Mouse (Mus musculus): ENCODE data around the gene Prkci. TPM values are rescaled to one million over a fixed set of nuclear protein-coding genes. Genes with fewer than 3 reads are reported as not detected.
A peak's percentile ranks its signal among the peaks of the same experiment; 100 is the strongest.

Prkci gene
- polyA plus RNA-seq, 1 experiment from 2014 or later = 37.7 TPM

DNA sequence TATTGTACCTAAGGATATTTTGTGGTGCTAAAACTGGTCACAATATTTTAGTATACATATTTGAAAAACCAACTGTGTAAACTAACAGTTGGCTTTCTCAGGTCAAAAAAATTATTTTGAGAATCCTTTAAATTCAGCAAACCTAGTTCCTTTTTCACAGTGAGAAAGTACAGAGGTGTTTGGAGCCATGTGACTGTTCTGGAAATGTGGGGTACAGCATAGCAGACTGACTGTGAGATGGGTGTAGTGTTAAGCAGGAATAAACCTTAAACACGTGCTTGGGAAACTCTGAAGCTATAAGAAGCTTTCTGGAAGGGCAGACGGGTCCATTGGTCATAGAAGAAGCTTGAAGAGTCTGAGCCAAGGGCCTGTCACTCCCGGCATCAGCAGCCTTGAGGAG, 38.1 kb downstream of the Prkci start:
- Histone ChIP-seq H3K4me1 (no peaks in the 10 kb centered on the region), H3K27me3 (ENCODE audit: low read depth, poor library complexity, severe bottlenecking) (no peaks in the 10 kb centered on the region), H3K9me3 (replicated peaks) (no peaks in the 10 kb centered on the region), H3K4me3 (no peak overlapping the region), H3K27ac (no peak overlapping the region), H3K36me3 (peaks cover 34% of the 10 kb centered on the region)
- DNase-seq (ENCODE audit: low spot score) = no peak
- WGBS = 84% methylated on average over 3 of the region's 3 CpGs

GRCm38 (mm10) chr3:31037851-31038250, 42.3 kb downstream of the Prkci start:
- H3K27ac ChIP-seq = no peak overlapping the region
- no peak overlapping the region for H3K4me3 ChIP-seq
- no peaks in the 10 kb centered on the region for H3K9me3 ChIP-seq (replicated peaks)
- peaks cover 56% of the 10 kb centered on the region for H3K36me3 ChIP-seq
- no peaks in the 10 kb centered on the region for H3K27me3 ChIP-seq (ENCODE audit: low read depth, poor library complexity, severe bottlenecking)
- WGBS = 95% methylated on average over 13 of the region's 13 CpGs
- no peaks in the 10 kb centered on the region for H3K4me1 ChIP-seq
- no peak for DNase-seq (ENCODE audit: low spot score)

GRCm38 (mm10) chr3:31038689-31039088, 43.1 kb downstream of the Prkci start:
- Histone ChIP-seq H3K27me3 (ENCODE audit: low read depth, poor library complexity, severe bottlenecking) (no peaks in the 10 kb centered on the region), H3K27ac (no peak overlapping the region), H3K4me1 (no peaks in the 10 kb centered on the region), H3K36me3 (peaks cover 59% of the 10 kb centered on the region), H3K4me3 (no peak overlapping the region), H3K9me3 (replicated peaks) (no peaks in the 10 kb centered on the region)
- 92% methylated on average over 10 of the region's 10 CpGs for WGBS
- DNase-seq (ENCODE audit: low spot score) = no peak

DNA sequence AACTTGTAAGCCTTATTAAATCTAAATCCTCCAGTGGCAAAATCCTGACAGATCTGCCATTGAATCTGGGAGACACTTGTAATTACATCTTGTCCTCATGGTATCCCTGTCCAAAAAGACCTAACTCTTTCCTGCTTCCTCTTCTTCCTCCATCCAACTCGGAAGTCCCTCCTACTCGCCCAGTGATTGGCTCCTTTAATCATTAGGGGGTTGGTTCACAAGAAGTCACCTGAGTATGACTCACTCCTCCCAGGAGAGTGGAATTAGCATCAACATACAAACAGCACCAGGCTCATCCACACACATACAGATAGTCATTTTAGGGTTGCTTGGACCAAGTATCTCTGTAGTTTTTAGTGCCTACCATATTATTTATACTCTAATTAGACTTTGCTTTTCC, 47.4 kb downstream of the Prkci start:
- peaks cover 61% of the 10 kb centered on the region for H3K36me3 ChIP-seq
- no peaks in the 10 kb centered on the region for H3K4me1 ChIP-seq
- H3K9me3 ChIP-seq (replicated peaks) = no peaks in the 10 kb centered on the region
- no peaks in the 10 kb centered on the region for H3K27me3 ChIP-seq (ENCODE audit: low read depth, poor library complexity, severe bottlenecking)
- WGBS = 82% methylated on average over 2 of the region's 2 CpGs
- no peak for DNase-seq (ENCODE audit: low spot score)
- no peak overlapping the region for H3K4me3 ChIP-seq
- H3K27ac ChIP-seq = no peak overlapping the region

DNA sequence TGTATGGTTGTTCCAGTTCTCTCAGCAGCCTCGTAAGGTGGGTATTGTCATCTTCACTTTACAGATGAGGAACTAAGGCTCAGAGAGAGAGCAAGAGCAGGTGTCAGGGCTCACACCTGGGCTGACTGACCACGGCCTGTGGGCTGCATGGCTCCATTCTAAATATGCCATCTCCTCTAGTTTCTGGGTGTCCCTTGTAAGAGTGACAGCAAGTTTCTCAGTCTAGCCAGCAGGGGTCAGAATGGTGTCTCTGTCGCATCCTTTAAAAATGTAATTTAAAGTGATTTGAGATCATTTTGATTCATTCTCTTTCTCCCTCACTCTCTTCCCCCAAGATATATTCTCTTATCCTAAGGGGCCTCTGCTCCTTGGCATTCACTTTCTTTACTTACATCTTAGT, 51.7 kb downstream of the Prkci start:
- H3K4me3 ChIP-seq = no peak overlapping the region
- no peaks in the 10 kb centered on the region for H3K9me3 ChIP-seq (replicated peaks)
- WGBS = 78% methylated on average over 3 of the region's 3 CpGs
- H3K4me1 ChIP-seq = no peaks in the 10 kb centered on the region
- no peak overlapping the region for H3K27ac ChIP-seq
- H3K36me3 ChIP-seq = peaks cover 63% of the 10 kb centered on the region
- no peak for DNase-seq (ENCODE audit: low spot score)
- no peaks in the 10 kb centered on the region for H3K27me3 ChIP-seq (ENCODE audit: low read depth, poor library complexity, severe bottlenecking)

- Histone ChIP-seq H3K27ac (no peak overlapping the region), H3K36me3 (peaks cover 47% of the 10 kb centered on the region), H3K4me3 (no peak overlapping the region), H3K27me3 (ENCODE audit: low read depth, poor library complexity, severe bottlenecking) (no peaks in the 10 kb centered on the region), H3K4me1 (no peaks in the 10 kb centered on the region), H3K9me3 (replicated peaks) (no peaks in the 10 kb centered on the region)
- DNase-seq (ENCODE audit: low spot score) = no peak
- WGBS = 92% methylated on average over 5 of the region's 5 CpGs
These were observed 53.5 kb downstream of the Prkci start for GRCm38 (mm10) chr3:31049087-31049486.

GRCm38 (mm10) chr3:31050375-31050774, 54.8 kb downstream of the Prkci start:
- no peak overlapping the region for H3K27ac ChIP-seq
- H3K4me3 ChIP-seq = no peak overlapping the region
- H3K27me3 ChIP-seq (ENCODE audit: low read depth, poor library complexity, severe bottlenecking) = no peaks in the 10 kb centered on the region
- no peaks in the 10 kb centered on the region for H3K9me3 ChIP-seq (replicated peaks)
- no peaks in the 10 kb centered on the region for H3K4me1 ChIP-seq
- WGBS = 89% methylated on average over 7 of the region's 7 CpGs
- no peak for DNase-seq (ENCODE audit: low spot score)
- H3K36me3 ChIP-seq = peaks cover 47% of the 10 kb centered on the region

GRCm38 (mm10) chr3:31051730-31052129, 56.2 kb downstream of the Prkci start:
- peaks cover 43% of the 10 kb centered on the region for H3K36me3 ChIP-seq
- no peaks in the 10 kb centered on the region for H3K27me3 ChIP-seq (ENCODE audit: low read depth, poor library complexity, severe bottlenecking)
- WGBS = 93% methylated on average over 9 of the region's 9 CpGs
- H3K27ac ChIP-seq = no peak overlapping the region
- H3K9me3 ChIP-seq (replicated peaks) = no peaks in the 10 kb centered on the region
- no peaks in the 10 kb centered on the region for H3K4me1 ChIP-seq
- DNase-seq (ENCODE audit: low spot score) = no peak
- no peak overlapping the region for H3K4me3 ChIP-seq

DNA sequence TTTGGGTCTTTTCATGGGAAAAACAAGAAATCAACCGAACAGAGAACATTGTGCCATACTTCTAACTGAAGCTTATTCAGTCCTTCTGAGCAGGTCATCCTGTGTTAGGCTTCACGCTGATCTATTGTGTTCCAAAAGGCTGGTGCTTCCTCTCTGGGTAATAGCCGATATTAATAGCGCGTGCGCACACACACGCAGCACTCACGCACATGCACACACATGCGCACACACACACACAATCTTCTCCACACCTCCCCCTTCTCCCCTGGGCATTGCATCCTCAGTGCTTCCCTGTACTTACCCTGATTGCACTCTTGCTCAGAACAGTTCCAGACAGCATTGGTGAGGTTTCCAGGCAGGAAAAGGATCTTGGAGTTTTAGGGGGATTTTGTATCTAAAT, 57.6 kb downstream of the Prkci start:
- no peak overlapping the region for H3K27ac ChIP-seq
- H3K36me3 ChIP-seq = peaks cover 33% of the 10 kb centered on the region
- H3K27me3 ChIP-seq (ENCODE audit: low read depth, poor library complexity, severe bottlenecking) = no peaks in the 10 kb centered on the region
- no peaks in the 10 kb centered on the region for H3K9me3 ChIP-seq (replicated peaks)
- no peaks in the 10 kb centered on the region for H3K4me1 ChIP-seq
- DNase-seq (ENCODE audit: low spot score) = no peak
- WGBS = 98% methylated on average over 9 of the region's 9 CpGs
- no peak overlapping the region for H3K4me3 ChIP-seq

DNA sequence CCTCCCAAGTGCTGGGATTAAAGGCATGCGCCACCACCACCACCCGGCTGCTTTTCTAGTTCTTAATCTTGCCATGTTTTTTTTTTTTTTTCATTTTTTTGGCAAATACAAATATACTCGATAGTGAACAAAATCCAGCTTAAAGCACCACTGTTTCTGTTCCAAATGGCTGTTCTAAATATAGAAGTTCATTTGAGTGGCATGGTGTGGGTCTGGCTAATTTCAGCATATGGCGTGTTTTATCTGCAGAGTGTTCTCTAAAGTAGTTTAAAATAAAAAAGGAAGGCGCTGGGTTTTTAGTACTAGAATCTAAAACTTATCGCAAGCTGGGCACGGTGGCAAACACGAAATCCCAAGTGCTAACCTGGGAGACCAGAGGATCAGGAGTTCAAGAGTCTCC, 59.3 kb downstream of the Prkci start:
- Histone ChIP-seq H3K4me3 (no peak overlapping the region), H3K9me3 (replicated peaks) (no peaks in the 10 kb centered on the region), H3K4me1 (no peaks in the 10 kb centered on the region), H3K27me3 (ENCODE audit: low read depth, poor library complexity, severe bottlenecking) (no peaks in the 10 kb centered on the region), H3K36me3 (peaks cover 19% of the 10 kb centered on the region), H3K27ac (no peak overlapping the region)
- WGBS = 96% methylated on average over 8 of the region's 8 CpGs
- DNase-seq (ENCODE audit: low spot score) = no peak

DNA sequence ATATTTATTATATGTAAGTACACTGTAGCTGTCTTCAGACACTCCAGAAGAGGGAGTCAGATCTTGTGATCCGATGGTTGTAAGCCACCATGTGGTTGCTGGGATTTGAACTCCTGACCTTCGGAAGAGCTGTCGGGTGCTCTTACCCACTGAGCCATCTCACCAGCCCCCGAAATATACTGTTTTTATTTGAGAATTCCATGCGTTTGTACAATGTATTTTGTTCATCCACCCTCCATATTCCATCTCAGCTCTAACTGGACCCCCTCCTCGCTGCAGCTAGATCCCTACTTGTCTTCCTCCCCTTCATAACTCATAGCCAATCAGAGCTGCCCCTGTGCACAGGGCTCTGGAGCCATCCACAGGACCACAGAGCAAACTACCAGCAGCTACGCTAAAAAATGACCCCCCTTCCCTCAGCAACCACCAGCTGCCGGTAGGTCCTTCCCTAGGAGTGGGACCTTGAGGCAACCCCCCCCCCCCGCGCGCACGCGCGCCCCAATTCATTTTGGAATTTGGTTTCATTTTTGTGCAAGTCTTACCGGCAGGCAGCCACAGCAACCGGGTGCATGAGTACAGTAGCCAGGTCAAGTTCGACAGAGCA, 60.6 kb downstream of the Prkci start:
- Histone ChIP-seq H3K36me3 (peaks cover 8% of the 10 kb centered on the region), H3K27ac (peak overlapping the region; percentile 82), H3K9me3 (replicated peaks) (no peaks in the 10 kb centered on the region), H3K4me1 (peaks cover 4% of the 10 kb centered on the region; the same call in 1 of the 2 replicates), H3K4me3 (peak overlapping the region; percentile 53), H3K27me3 (ENCODE audit: low read depth, poor library complexity, severe bottlenecking) (no peaks in the 10 kb centered on the region)
- peak; percentile 67 for DNase-seq (ENCODE audit: low spot score)
- WGBS = 28% methylated on average over 17 of the region's 17 CpGs

GRCm38 (mm10) chr3:31056651-31057627, 61.4 kb downstream of the Prkci start:
- no peaks in the 10 kb centered on the region for H3K27me3 ChIP-seq (ENCODE audit: low read depth, poor library complexity, severe bottlenecking)
- H3K4me1 ChIP-seq = peaks cover 5% of the 10 kb centered on the region; the same call in 1 of the 2 replicates
- H3K4me3 ChIP-seq = peak overlapping the region; percentile 53
- WGBS = 4% methylated on average over 30 of the region's 30 CpGs
- no peaks in the 10 kb centered on the region for H3K36me3 ChIP-seq
- peak overlapping the region; percentile 82 for H3K27ac ChIP-seq
- H3K9me3 ChIP-seq (replicated peaks) = no peaks in the 10 kb centered on the region
- DNase-seq (ENCODE audit: low spot score) = peak; percentile 77

GRCm38 (mm10) chr3:31060745-31061102, 65.2 kb downstream of the Prkci start:
- no peaks in the 10 kb centered on the region for H3K27me3 ChIP-seq (ENCODE audit: low read depth, poor library complexity, severe bottlenecking)
- H3K4me1 ChIP-seq = peaks cover 5% of the 10 kb centered on the region; the same call in 1 of the 2 replicates
- 0 out of 2 replicates have a peak overlapping the region, but pooled peaks have one; percentile 12 for H3K27ac ChIP-seq
- H3K36me3 ChIP-seq = no peaks in the 10 kb centered on the region
- WGBS = 88% methylated on average over 8 of the region's 8 CpGs
- no peak overlapping the region for H3K4me3 ChIP-seq
- H3K9me3 ChIP-seq (replicated peaks) = no peaks in the 10 kb centered on the region
- DNase-seq (ENCODE audit: low spot score) = no peak
